Mouse (Mus musculus) stomach, embryonic 14.5 days (tissue): Measurements from ENCODE around the gene Trim17. TPM values are rescaled to one million over a fixed set of nuclear protein-coding genes. Genes with fewer than 3 reads are reported as not detected.
"Not testable (repeated sequence)": the region's sequence is repeated elsewhere in the genome, so short reads cannot be mapped to it uniquely, and the experiment has no call there.

ENCODE experiments used
- ATAC-seq: fragments of 200-750 bp; cut with Nextera tagmentation; 2 replicates; pipeline ENCODE4 v1.8.0; 2017; ENCODE audit warnings: low read depth, moderate TSS enrichment; ENCODE audit not compliant: insufficient number of reproducible peaks, insufficient read depth, low FRiP score
- H3K27ac ChIP-seq: fragments of 300-500 bp; sonication (generic); 2 replicates; pipeline ENCODE4 v1.5.1; 2014; ENCODE audit warnings: mild to moderate bottlenecking, low read length, moderate library complexity, mixed read lengths
- H3K27me3 ChIP-seq: fragments of 300-500 bp; sonication (generic); 2 replicates; pipeline ENCODE4 v1.6.1; 2014; ENCODE audit warnings: low read length, control low read depth, mixed read lengths; ENCODE audit not compliant: control insufficient read depth, insufficient read depth
- H3K36me3 ChIP-seq: fragments of 300-500 bp; sonication (generic); 2 replicates; pipeline ENCODE4 v1.6.1; 2014; ENCODE audit warnings: mild to moderate bottlenecking, control low read depth, low read length, moderate library complexity, mixed read lengths; ENCODE audit not compliant: control insufficient read depth, insufficient read depth
- H3K4me1 ChIP-seq: fragments of 300-500 bp; sonication (generic); 2 replicates; pipeline ENCODE4 v1.6.1; 2014; ENCODE audit warnings: low read length, control low read depth, mixed read lengths; ENCODE audit not compliant: control insufficient read depth, insufficient read depth
- H3K4me2 ChIP-seq: fragments of 300-500 bp; sonication (generic); replicated peaks from 2 replicates; pipeline ENCODE4 v1.6.1; 2014; ENCODE audit warnings: low read depth, low read length, control low read depth
- H3K4me3 ChIP-seq: fragments of 300-500 bp; sonication (generic); 2 replicates; pipeline ENCODE4 v1.5.1; 2014; ENCODE audit warnings: low read depth, low read length, control low read depth
- H3K9ac ChIP-seq: fragments of 300-500 bp; sonication (generic); replicated peaks from 2 replicates; pipeline ENCODE4 v1.6.1; 2014; ENCODE audit warnings: low read depth, mild to moderate bottlenecking, control low read depth, low read length, moderate library complexity, mixed read lengths
- H3K9me3 ChIP-seq: fragments of 300-500 bp; sonication (generic); 2 replicates; pipeline ENCODE4 v1.6.1; 2016; ENCODE audit warnings: low read depth, low read length, control low read depth; ENCODE audit not compliant: control insufficient read depth
- WGBS: fragments of 180-500 bp; shearing (Covaris S2); extraction: QIAGEN DNeasy Blood & Tissue Kit; methylation state at CpG from one replicate; pipeline ENCODE4 v1.1.7; 2014; 5-methylcytosine and 5-hydroxymethylcytosine counted together
- polyA plus RNA-seq: library from polyadenylated mRNA; unstranded; fragments of >200 nt; fragmentation: Nextera tagmentation; extraction: Ambion mirVana; gene quantifications from 2 replicates; pipeline ENCODE4 v1.2.1, GENCODE M21; 2014

Gene Trim17
- polyA plus RNA-seq, 1 experiment from 2014 or later: 0.20 TPM

DNA sequence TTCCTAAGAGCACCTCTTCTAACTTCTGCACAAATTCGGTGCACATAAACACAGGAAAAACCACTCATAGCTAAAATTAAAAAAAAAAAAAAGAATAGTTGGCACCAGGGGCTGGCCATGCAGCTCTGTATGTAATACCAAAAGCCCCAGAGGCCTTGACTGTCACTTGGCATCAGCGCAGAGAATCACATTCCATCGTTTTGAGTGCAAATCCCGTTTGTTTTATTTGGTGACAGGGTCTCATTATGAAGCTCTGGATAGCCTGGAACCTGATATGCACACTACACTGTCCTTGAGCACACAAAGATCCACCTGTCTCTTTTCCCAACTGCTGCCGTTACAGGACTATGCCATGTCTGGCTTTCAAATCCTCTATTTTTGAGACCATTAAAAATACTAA is 3.3 kb upstream of the Trim17 start:
- no peaks in the 10 kb centered on the region for H3K9me3 ChIP-seq
- no peaks in the 10 kb centered on the region for H3K27me3 ChIP-seq
- H3K27ac ChIP-seq: no peak overlapping the region
- H3K4me2 ChIP-seq: no peak overlapping the region
- no peak overlapping the region for H3K9ac ChIP-seq
- H3K36me3 ChIP-seq: no peaks in the 10 kb centered on the region; the same call in 1 of the 2 replicates
- H3K4me3 ChIP-seq: no peak overlapping the region
- WGBS: 66% methylated on average over 5 of the region's 5 CpGs
- peaks cover 3% of the 10 kb centered on the region; the same call in 1 of the 2 replicates for H3K4me1 ChIP-seq
- ATAC-seq: no peak

DNA sequence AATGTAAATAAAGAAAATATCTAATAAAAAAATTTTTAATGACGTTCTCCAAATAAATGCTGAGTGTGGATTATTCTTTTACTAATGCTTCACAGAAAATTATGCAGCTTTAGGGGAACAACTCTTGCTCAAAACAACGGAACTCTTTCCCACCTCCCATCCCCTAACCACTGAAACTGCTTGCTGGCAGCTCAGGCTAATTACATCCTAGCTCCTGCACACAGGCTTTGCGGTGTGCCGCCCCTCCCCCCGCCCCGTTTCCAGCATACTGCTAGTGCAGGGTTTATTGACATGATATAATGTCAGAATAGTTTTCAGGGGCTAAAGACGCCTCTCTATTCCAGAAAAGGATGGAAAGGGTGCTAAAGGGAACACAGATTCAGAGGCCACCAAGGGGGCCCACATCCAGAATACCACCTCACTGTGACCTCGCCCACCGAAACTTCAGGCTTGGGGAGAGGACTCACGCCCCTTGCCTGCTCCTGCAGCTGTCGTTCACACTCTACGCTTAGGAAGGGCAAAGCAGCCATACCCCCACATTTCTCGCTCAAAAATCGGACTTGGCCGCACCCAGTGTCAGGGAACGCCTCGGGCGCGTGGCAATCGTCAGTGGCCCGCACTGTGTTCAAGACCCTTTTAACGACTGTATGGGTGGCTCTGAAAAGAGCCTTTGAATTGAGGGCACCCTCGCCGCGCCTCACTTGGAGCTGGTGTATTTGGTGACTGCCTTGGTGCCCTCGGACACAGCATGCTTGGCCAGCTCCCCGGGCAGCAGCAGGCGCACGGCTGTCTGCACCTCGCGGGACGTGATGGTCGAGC is 925 bp upstream of the Trim17 start:
- H3K4me3 ChIP-seq: peak overlapping the region; percentile 59
- peak; percentile 8; the same call in 1 of the 2 replicates for ATAC-seq
- H3K9ac ChIP-seq: peak overlapping the region; percentile 60
- peak overlapping the region; percentile 93 for H3K4me2 ChIP-seq
- no peaks in the 10 kb centered on the region for H3K27me3 ChIP-seq
- H3K4me1 ChIP-seq: peaks cover 11% of the 10 kb centered on the region
- under 1% methylated on average over 33 of the region's 33 CpGs for WGBS
- H3K9me3 ChIP-seq: no peaks in the 10 kb centered on the region
- peak overlapping the region; percentile 97 for H3K27ac ChIP-seq
- peaks cover 4% of the 10 kb centered on the region for H3K36me3 ChIP-seq

DNA sequence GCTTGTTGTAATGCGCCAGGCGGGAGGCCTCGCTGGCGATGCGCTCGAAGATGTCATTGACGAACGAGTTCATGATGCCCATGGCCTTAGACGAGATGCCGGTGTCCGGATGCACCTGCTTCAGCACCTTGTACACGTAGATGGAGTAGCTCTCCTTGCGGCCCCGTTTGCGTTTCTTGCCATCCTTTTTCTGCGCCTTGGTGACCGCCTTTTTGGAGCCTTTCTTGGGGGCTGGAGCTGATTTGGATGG is 390 bp upstream of the Trim17 start:
- H3K36me3 ChIP-seq, H3K9me3 ChIP-seq, H3K27me3 ChIP-seq, ATAC-seq: not testable (repeated sequence)
- H3K4me2 ChIP-seq: peak overlapping the region; percentile 93
- H3K9ac ChIP-seq: peak overlapping the region; percentile 60; the same call in 1 of the 2 replicates
- H3K4me1 ChIP-seq: peaks cover 11% of the 10 kb centered on the region
- peak overlapping the region; percentile 97 for H3K27ac ChIP-seq
- WGBS: 0% methylated on average over 14 of the region's 17 CpGs
- peak overlapping the region; percentile 59 for H3K4me3 ChIP-seq

DNA sequence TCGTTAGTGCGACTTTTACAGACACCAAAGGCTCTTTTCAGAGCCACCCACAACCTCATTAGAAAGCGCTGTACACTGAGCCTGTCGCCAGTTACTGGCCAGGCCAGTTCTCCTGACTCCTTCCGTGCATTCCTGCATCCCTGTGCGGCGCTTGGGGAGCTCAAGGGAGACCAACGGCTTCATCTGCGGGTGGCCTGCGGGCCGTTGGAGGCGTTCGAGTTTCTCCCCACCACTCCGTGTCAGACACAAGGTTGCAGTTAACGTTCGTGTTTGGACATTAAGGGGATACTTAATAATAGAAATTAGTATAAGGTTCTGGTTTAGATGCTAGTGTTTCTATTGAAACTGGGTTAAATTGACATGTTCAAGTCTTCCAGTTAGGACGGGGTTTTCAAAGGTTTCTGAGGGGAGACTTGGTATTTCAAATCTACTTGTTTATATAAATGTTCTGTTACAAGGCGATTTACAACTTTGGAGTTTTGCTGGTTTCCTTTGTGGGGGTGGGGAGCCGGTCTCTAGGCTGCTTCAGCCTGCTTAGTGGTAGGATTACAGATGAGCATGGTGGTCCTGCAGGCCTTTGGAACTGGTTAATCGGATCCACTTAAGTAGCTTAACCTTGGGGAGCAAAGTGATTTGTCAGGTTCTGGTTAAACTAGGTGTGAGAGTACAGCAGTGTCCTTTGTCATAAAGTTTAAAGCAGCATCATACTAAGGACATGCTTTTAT is 820 bp downstream of the Trim17 start:
- Histone ChIP-seq H3K9ac (peak overlapping the region; percentile 94), H3K36me3 (peaks cover 4% of the 10 kb centered on the region), H3K9me3 (no peaks in the 10 kb centered on the region), H3K4me1 (peaks cover 18% of the 10 kb centered on the region), H3K27ac (peak overlapping the region; percentile 97), H3K27me3 (no peaks in the 10 kb centered on the region), H3K4me3 (peak overlapping the region; percentile 59), H3K4me2 (peak overlapping the region; percentile 57)
- peak; percentile 5; the same call in 1 of the 2 replicates for ATAC-seq
- under 1% methylated on average over 20 of the region's 20 CpGs for WGBS

DNA sequence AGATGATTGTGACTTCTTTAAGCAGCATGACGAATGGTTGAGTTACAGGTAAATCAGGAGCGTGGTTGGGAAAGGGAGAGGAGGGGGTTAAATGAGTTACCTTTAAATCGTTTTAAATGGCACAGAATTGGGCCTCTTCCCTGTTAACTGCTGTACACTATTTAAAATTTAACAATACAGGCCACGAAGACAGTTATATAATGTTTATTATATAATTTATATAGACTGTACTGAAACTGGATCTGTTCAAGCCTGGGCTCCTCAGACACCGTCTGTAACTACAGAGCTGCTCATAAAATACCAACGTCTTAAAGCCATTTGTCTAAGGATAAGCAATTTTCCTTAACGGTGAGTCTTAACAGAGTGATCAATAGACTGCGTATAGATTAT is 1.4 kb downstream of the Trim17 start:
- H3K4me1 ChIP-seq: peaks cover 18% of the 10 kb centered on the region
- H3K4me2 ChIP-seq: peak overlapping the region; percentile 57
- H3K27me3 ChIP-seq: no peaks in the 10 kb centered on the region
- peaks cover 4% of the 10 kb centered on the region for H3K36me3 ChIP-seq
- H3K9me3 ChIP-seq: no peaks in the 10 kb centered on the region
- peak overlapping the region; percentile 97; the same call in 1 of the 2 replicates for H3K27ac ChIP-seq
- WGBS: 10% methylated on average over 8 of the region's 8 CpGs
- ATAC-seq: no peak
- peak overlapping the region; percentile 94 for H3K9ac ChIP-seq
- H3K4me3 ChIP-seq: peak overlapping the region; percentile 59

DNA sequence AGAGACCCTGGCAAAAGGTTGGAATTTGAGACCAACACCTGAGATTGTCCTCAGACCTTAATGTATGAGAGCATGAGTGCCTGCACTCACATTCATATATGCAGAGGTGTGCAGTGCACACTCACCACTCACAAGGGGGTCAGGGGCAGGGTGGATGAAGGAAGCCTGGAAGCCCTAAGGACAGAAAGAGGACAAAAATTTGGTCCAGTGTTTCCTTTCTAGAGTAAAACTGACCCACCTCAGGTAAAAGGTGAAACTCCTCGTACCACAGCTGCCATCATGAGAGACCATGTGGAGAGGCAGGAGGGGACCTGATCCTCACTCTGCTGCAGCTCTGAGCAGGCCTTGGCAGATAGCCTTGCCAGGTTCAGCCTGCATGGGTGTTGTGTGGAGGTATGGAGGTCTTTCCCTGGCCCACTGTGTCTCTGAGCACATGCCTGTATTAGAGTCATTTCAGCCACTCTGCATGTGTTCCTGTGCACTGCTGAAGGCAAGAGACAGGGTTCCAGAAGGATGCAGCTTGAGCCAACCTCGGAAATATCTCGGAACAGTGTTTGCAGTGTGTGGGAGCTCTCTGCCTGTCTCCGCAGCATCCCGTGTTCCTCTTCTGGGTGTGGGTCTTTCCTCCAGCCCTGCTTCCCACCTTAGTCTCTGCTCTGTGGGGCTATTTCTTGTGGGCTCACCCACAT is 2.9 kb downstream of the Trim17 start:
- Histone ChIP-seq H3K27ac (no peak overlapping the region), H3K9ac (no peak overlapping the region), H3K4me2 (peak overlapping the region; percentile 57), H3K27me3 (0 out of 2 replicates have a peak, but pooled peaks cover 3% of the 10 kb centered on the region), H3K9me3 (peaks cover 4% of the 10 kb centered on the region; the same call in 1 of the 2 replicates), H3K4me1 (peaks cover 18% of the 10 kb centered on the region), H3K4me3 (peak overlapping the region; percentile 59; the same call in 1 of the 2 replicates), H3K36me3 (peaks cover 4% of the 10 kb centered on the region)
- 89% methylated on average over 5 of the region's 5 CpGs for WGBS
- ATAC-seq: no peak

DNA sequence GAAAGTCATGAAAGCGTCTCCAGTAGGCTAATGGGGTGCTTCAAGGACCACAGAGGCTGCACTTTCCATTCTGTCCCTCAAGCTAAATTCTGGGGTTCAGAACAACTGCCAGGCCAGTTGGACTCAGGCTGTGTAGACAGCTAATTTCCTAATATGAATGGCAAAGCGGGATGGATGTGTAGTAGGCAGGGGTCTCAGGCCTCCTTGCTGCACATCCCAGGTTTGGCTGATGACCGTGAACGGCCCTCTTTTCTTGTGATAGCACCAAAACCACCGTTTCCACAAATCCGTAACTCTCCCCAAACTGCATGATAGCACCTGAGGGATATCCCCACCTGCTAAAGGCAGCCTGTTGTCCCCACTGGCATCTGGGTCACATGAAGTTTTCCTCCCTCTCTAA is 4.1 kb downstream of the Trim17 start:
- H3K9me3 ChIP-seq: peaks cover 4% of the 10 kb centered on the region; the same call in 1 of the 2 replicates
- H3K9ac ChIP-seq: no peak overlapping the region
- 0 out of 2 replicates have a peak, but pooled peaks cover 3% of the 10 kb centered on the region for H3K27me3 ChIP-seq
- no peak overlapping the region for H3K4me2 ChIP-seq
- peaks cover 4% of the 10 kb centered on the region for H3K36me3 ChIP-seq
- H3K4me1 ChIP-seq: peaks cover 18% of the 10 kb centered on the region
- no peak overlapping the region for H3K4me3 ChIP-seq
- H3K27ac ChIP-seq: no peak overlapping the region; the same call in 1 of the 2 replicates
- WGBS: 86% methylated on average over 6 of the region's 6 CpGs
- no peak for ATAC-seq

DNA sequence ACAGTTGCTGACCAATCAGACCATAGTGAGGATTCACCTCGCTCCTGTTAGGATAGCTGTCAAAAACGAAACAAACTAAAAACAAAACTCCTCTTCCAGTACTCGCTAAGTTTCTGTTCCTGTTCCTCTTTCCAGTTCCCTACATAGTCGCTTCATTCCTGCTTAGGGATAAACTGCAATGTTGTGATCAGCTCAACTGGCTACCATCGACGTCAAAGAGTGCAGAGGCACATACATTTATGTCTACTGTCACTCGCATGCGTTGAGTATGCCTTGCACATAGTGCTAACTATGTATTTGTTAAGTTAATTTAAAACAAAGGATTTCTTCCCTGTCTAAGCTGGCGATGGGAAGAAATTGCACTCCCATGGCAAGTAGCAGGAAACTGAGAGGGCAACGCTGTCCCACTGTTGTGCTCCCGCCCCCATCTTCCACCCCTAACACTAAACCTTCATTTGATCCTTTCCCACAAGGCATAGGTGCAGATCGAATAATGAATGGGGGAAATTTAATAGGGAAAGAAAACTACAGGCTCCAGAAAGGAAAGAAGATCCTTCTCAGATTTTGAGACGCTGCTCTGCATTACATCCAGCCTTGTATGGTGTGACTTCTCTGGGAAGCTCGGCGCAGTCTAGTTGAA is 4.8 kb downstream of the Trim17 start:
- peaks cover 4% of the 10 kb centered on the region for H3K36me3 ChIP-seq
- H3K27ac ChIP-seq: no peak overlapping the region
- H3K4me3 ChIP-seq: peak overlapping the region; percentile 46
- peaks cover 18% of the 10 kb centered on the region for H3K4me1 ChIP-seq
- ATAC-seq: no peak
- H3K4me2 ChIP-seq: peak overlapping the region; percentile 89
- WGBS: 29% methylated on average over 15 of the region's 15 CpGs
- H3K27me3 ChIP-seq: 0 out of 2 replicates have a peak, but pooled peaks cover 3% of the 10 kb centered on the region
- H3K9me3 ChIP-seq: peaks cover 4% of the 10 kb centered on the region; the same call in 1 of the 2 replicates
- H3K9ac ChIP-seq: no peak overlapping the region
